Mouse (Mus musculus) liver, embryonic 16.5 days (tissue): ENCODE results near the gene Chrm3. TPM values are rescaled to one million over a fixed set of nuclear protein-coding genes. Genes with fewer than 3 reads are reported as not detected.

Experiments
- ATAC-seq: fragments of 200-750 bp; cut with Nextera tagmentation; 2 replicates; pipeline ENCODE4 v1.8.0; 2017; ENCODE audit warnings: low read depth, mild to moderate bottlenecking, moderate number of reproducible peaks, moderate library complexity
- H3K27ac ChIP-seq: fragments of 300-500 bp; sonication (generic); 2 replicates; pipeline ENCODE4 v1.5.1; 2014; ENCODE audit warnings: mild to moderate bottlenecking, low read length
- H3K27me3 ChIP-seq: fragments of 300-500 bp; sonication (generic); 2 replicates; pipeline ENCODE4 v1.6.1; 2014; ENCODE audit warnings: low read depth, low read length, mixed read lengths; ENCODE audit not compliant: control insufficient read depth, insufficient read depth
- H3K36me3 ChIP-seq: fragments of 300-500 bp; sonication (generic); 2 replicates; pipeline ENCODE4 v1.6.1; 2014; ENCODE audit warnings: mild to moderate bottlenecking; ENCODE audit not compliant: control insufficient read depth, insufficient read depth
- H3K4me1 ChIP-seq: fragments of 300-500 bp; sonication (generic); 2 replicates; pipeline ENCODE4 v1.6.1; 2014; ENCODE audit warnings: low read depth, low read length, mixed read lengths; ENCODE audit not compliant: control insufficient read depth
- H3K4me2 ChIP-seq: fragments of 300-500 bp; sonication (generic); 2 replicates; pipeline ENCODE4 v1.6.1; 2014; ENCODE audit warnings: low read depth, low read length, mixed read lengths
- H3K4me3 ChIP-seq: fragments of 300-500 bp; sonication (generic); 2 replicates; pipeline ENCODE4 v1.5.1; 2014; ENCODE audit warnings: low read depth, mild to moderate bottlenecking, low read length
- H3K9ac ChIP-seq: fragments of 300-500 bp; sonication (generic); 2 replicates; pipeline ENCODE4 v1.6.1; 2014; ENCODE audit warnings: low read depth, low read length
- H3K9me3 ChIP-seq: fragments of 300-500 bp; sonication (generic); replicated peaks from 2 replicates; pipeline ENCODE4 v1.6.1; 2016; ENCODE audit warnings: low read length; ENCODE audit not compliant: control insufficient read depth
- WGBS: fragments of 180-500 bp; shearing (Covaris S2); extraction: QIAGEN DNeasy Blood & Tissue Kit; methylation state at CpG from one replicate; pipeline ENCODE4 v1.1.7; 2014; ENCODE audit not compliant: insufficient replicate concordance; 5-methylcytosine and 5-hydroxymethylcytosine counted together
- polyA plus RNA-seq: library from polyadenylated mRNA; unstranded; fragments of >200 nt; fragmentation: Nextera tagmentation; extraction: Ambion mirVana; gene quantifications from 2 replicates; pipeline ENCODE4 v1.2.1, GENCODE M21; 2015

Gene Chrm3
- polyA plus RNA-seq, 1 experiment from 2014 or later = 0.05 TPM

GRCm38 (mm10) chr13:9912697-9913096 lies 447.9 kb downstream of the Chrm3 start:
- Histone ChIP-seq H3K9me3 (no peaks in the 10 kb centered on the region), H3K4me1 (no peaks in the 10 kb centered on the region), H3K9ac (no peak overlapping the region), H3K4me2 (no peak overlapping the region), H3K27ac (no peak overlapping the region), H3K27me3 (no peaks in the 10 kb centered on the region), H3K4me3 (no peak overlapping the region), H3K36me3 (no peaks in the 10 kb centered on the region)
- 77% methylated on average over 4 of the region's 4 CpGs for WGBS
- no peak for ATAC-seq

- no peaks in the 10 kb centered on the region for H3K9me3 ChIP-seq
- ATAC-seq = no peak
- H3K9ac ChIP-seq = no peak overlapping the region
- H3K36me3 ChIP-seq = no peaks in the 10 kb centered on the region
- H3K4me3 ChIP-seq = no peak overlapping the region
- no peaks in the 10 kb centered on the region for H3K4me1 ChIP-seq
- H3K4me2 ChIP-seq = no peak overlapping the region
- no peaks in the 10 kb centered on the region for H3K27me3 ChIP-seq
- no peak overlapping the region for H3K27ac ChIP-seq
- 45% methylated on average over 2 of the region's 2 CpGs for WGBS
Measured at GRCm38 (mm10) chr13:9908707-9909106, 451.9 kb downstream of the Chrm3 start.

- no peaks in the 10 kb centered on the region for H3K4me1 ChIP-seq
- ATAC-seq = no peak
- H3K36me3 ChIP-seq = no peaks in the 10 kb centered on the region
- no peak overlapping the region for H3K27ac ChIP-seq
- no peak overlapping the region for H3K4me2 ChIP-seq
- H3K27me3 ChIP-seq = no peaks in the 10 kb centered on the region
- no peak overlapping the region for H3K9ac ChIP-seq
- H3K9me3 ChIP-seq = no peaks in the 10 kb centered on the region
- 54% methylated on average over 3 of the region's 3 CpGs for WGBS
- no peak overlapping the region for H3K4me3 ChIP-seq
Measured at GRCm38 (mm10) chr13:9907202-9907601, 453.4 kb downstream of the Chrm3 start.

GRCm38 (mm10) chr13:9904455-9904854 lies 456.2 kb downstream of the Chrm3 start:
- no peak overlapping the region for H3K4me3 ChIP-seq
- ATAC-seq = no peak
- no peaks in the 10 kb centered on the region for H3K27me3 ChIP-seq
- H3K4me1 ChIP-seq = no peaks in the 10 kb centered on the region
- H3K27ac ChIP-seq = no peak overlapping the region
- no peaks in the 10 kb centered on the region for H3K9me3 ChIP-seq
- H3K4me2 ChIP-seq = no peak overlapping the region
- no peaks in the 10 kb centered on the region for H3K36me3 ChIP-seq
- H3K9ac ChIP-seq = no peak overlapping the region

- no peaks in the 10 kb centered on the region for H3K27me3 ChIP-seq
- no peaks in the 10 kb centered on the region for H3K4me1 ChIP-seq
- H3K36me3 ChIP-seq = no peaks in the 10 kb centered on the region
- H3K9me3 ChIP-seq = no peaks in the 10 kb centered on the region
- 58% methylated on average over 5 of the region's 5 CpGs for WGBS
- H3K4me3 ChIP-seq = no peak overlapping the region
- no peak for ATAC-seq
- H3K4me2 ChIP-seq = no peak overlapping the region
- H3K27ac ChIP-seq = no peak overlapping the region
- no peak overlapping the region for H3K9ac ChIP-seq
Measured at GRCm38 (mm10) chr13:9900653-9901385, 459.8 kb downstream of the Chrm3 start.

GRCm38 (mm10) chr13:9898664-9899369 lies 461.8 kb downstream of the Chrm3 start:
- ATAC-seq = no peak
- no peaks in the 10 kb centered on the region for H3K36me3 ChIP-seq
- H3K27me3 ChIP-seq = no peaks in the 10 kb centered on the region
- H3K4me2 ChIP-seq = no peak overlapping the region
- WGBS = 54% methylated on average over 3 of the region's 3 CpGs
- H3K4me3 ChIP-seq = no peak overlapping the region
- H3K4me1 ChIP-seq = no peaks in the 10 kb centered on the region
- no peak overlapping the region for H3K9ac ChIP-seq
- no peaks in the 10 kb centered on the region for H3K9me3 ChIP-seq
- H3K27ac ChIP-seq = no peak overlapping the region

GRCm38 (mm10) chr13:9897231-9897630 lies 463.4 kb downstream of the Chrm3 start:
- H3K36me3 ChIP-seq = no peaks in the 10 kb centered on the region
- H3K9me3 ChIP-seq = no peaks in the 10 kb centered on the region
- H3K4me2 ChIP-seq = no peak overlapping the region
- 28% methylated on average over 1 of the region's 1 CpGs for WGBS
- no peak overlapping the region for H3K27ac ChIP-seq
- H3K4me3 ChIP-seq = no peak overlapping the region
- H3K9ac ChIP-seq = no peak overlapping the region
- H3K4me1 ChIP-seq = no peaks in the 10 kb centered on the region
- H3K27me3 ChIP-seq = no peaks in the 10 kb centered on the region
- ATAC-seq = no peak

- H3K27ac ChIP-seq = no peak overlapping the region
- no peak overlapping the region for H3K9ac ChIP-seq
- no peak overlapping the region for H3K4me3 ChIP-seq
- no peak overlapping the region for H3K4me2 ChIP-seq
- no peaks in the 10 kb centered on the region for H3K36me3 ChIP-seq
- 53% methylated on average over 11 of the region's 11 CpGs for WGBS
- no peaks in the 10 kb centered on the region for H3K27me3 ChIP-seq
- ATAC-seq = no peak
- H3K9me3 ChIP-seq = no peaks in the 10 kb centered on the region
- no peaks in the 10 kb centered on the region for H3K4me1 ChIP-seq
Measured at GRCm38 (mm10) chr13:9895045-9895625, 465.5 kb downstream of the Chrm3 start.

GRCm38 (mm10) chr13:9891088-9891487 lies 469.6 kb downstream of the Chrm3 start:
- no peaks in the 10 kb centered on the region for H3K27me3 ChIP-seq
- no peaks in the 10 kb centered on the region for H3K9me3 ChIP-seq
- H3K4me3 ChIP-seq = no peak overlapping the region
- ATAC-seq = no peak
- no peak overlapping the region for H3K9ac ChIP-seq
- H3K4me1 ChIP-seq = no peaks in the 10 kb centered on the region
- WGBS = 35% methylated on average over 1 of the region's 1 CpGs
- H3K36me3 ChIP-seq = no peaks in the 10 kb centered on the region
- no peak overlapping the region for H3K4me2 ChIP-seq
- no peak overlapping the region for H3K27ac ChIP-seq
